Mouse (Mus musculus) stomach, embryonic 16.5 days (tissue): Measurements from ENCODE around the gene Zfp260. TPM values are rescaled to one million over a fixed set of nuclear protein-coding genes. Genes with fewer than 3 reads are reported as not detected.

Experiments used
- ATAC-seq: fragments of 200-750 bp; cut with Nextera tagmentation; 2 replicates; pipeline ENCODE4 v1.8.0; 2017; ENCODE audit warnings: moderate number of reproducible peaks, moderate TSS enrichment; ENCODE audit not compliant: insufficient read depth, low FRiP score
- H3K27ac ChIP-seq: fragments of 300-500 bp; sonication (generic); 2 replicates; pipeline ENCODE4 v1.5.1; 2014; ENCODE audit warnings: low read length
- H3K27me3 ChIP-seq: fragments of 300-500 bp; sonication (generic); 2 replicates; pipeline ENCODE4 v1.6.1; 2014; ENCODE audit warnings: low read length, control low read depth, mixed read lengths; ENCODE audit not compliant: control insufficient read depth, insufficient read depth
- H3K36me3 ChIP-seq: fragments of 300-500 bp; sonication (generic); 2 replicates; pipeline ENCODE4 v1.6.1; 2014; ENCODE audit warnings: low read length; ENCODE audit not compliant: control insufficient read depth, insufficient read depth
- H3K4me1 ChIP-seq: fragments of 300-500 bp; sonication (generic); 2 replicates; pipeline ENCODE4 v1.6.1; 2014; ENCODE audit warnings: low read length, control low read depth, mixed read lengths; ENCODE audit not compliant: control insufficient read depth, insufficient read depth
- H3K4me2 ChIP-seq: fragments of 300-500 bp; sonication (generic); 2 replicates; pipeline ENCODE4 v1.6.1; 2014; ENCODE audit warnings: low read depth, low read length, mixed read lengths
- H3K4me3 ChIP-seq: fragments of 300-500 bp; sonication (generic); replicated peaks from 2 replicates; pipeline ENCODE4 v1.5.1; 2014; ENCODE audit warnings: mild to moderate bottlenecking, low read length
- H3K9ac ChIP-seq: fragments of 300-500 bp; sonication (generic); 2 replicates; pipeline ENCODE4 v1.6.1; 2014; ENCODE audit warnings: low read length
- H3K9me3 ChIP-seq: fragments of 300-500 bp; sonication (generic); replicated peaks from 2 replicates; pipeline ENCODE4 v1.6.1; 2016; ENCODE audit warnings: low read length, control low read depth; ENCODE audit not compliant: control insufficient read depth
- WGBS: fragments of 180-500 bp; shearing (Covaris S2); extraction: QIAGEN DNeasy Blood & Tissue Kit; methylation state at CpG from one replicate; pipeline ENCODE4 v1.1.7; 2014; 5-methylcytosine and 5-hydroxymethylcytosine counted together
- polyA plus RNA-seq: library from polyadenylated mRNA; unstranded; fragments of >200 nt; fragmentation: Nextera tagmentation; extraction: Ambion mirVana; gene quantifications from 2 replicates; pipeline ENCODE4 v1.2.1, GENCODE M21; 2015

Zfp260 gene
- polyA plus RNA-seq: 96.5 and 108 TPM in 2 replicates

GRCm38 (mm10) chr7:30094646-30095429 lies at the start of gene Zfp260:
TSS of gene Zfp260 (plus strand) at chr7:30094777.
- Histone ChIP-seq H3K9ac (peak within 1 kb of the TSS; percentile 92), H3K4me3 (peak within 1 kb of the TSS; percentile 80), H3K27ac (peak within 1 kb of the TSS; percentile 99), H3K4me1 (peaks cover 11% of the 10 kb centered on the region; the same call in 1 of the 2 replicates), H3K27me3 (no peaks in the 10 kb centered on the region), H3K9me3 (no peaks in the 10 kb centered on the region), H3K4me2 (peak within 1 kb of the TSS; percentile 85), H3K36me3 (peaks cover 6% of the 10 kb centered on the region; the same call in 1 of the 2 replicates)
- WGBS: under 1% methylated on average over 26 of the region's 26 CpGs
- ATAC-seq: peak; percentile 82

- no peak overlapping the region for H3K27ac ChIP-seq
- ATAC-seq: no peak
- no peak overlapping the region for H3K4me3 ChIP-seq
- no peaks in the 10 kb centered on the region for H3K9me3 ChIP-seq
- H3K9ac ChIP-seq: no peak overlapping the region
- H3K27me3 ChIP-seq: no peaks in the 10 kb centered on the region
- H3K4me2 ChIP-seq: no peak overlapping the region
- H3K36me3 ChIP-seq: no peaks in the 10 kb centered on the region
- H3K4me1 ChIP-seq: 0 out of 2 replicates have a peak, but pooled peaks cover 6% of the 10 kb centered on the region
- 86% methylated on average over 4 of the region's 4 CpGs for WGBS
These were observed 46.5 kb upstream of the Zfp260 start for GRCm38 (mm10) chr7:30048126-30048525.

GRCm38 (mm10) chr7:30050882-30051548 lies 43.6 kb upstream of the Zfp260 start, which contains the start of gene Zfp14:
TSS of gene Zfp14 (minus strand) at chr7:30051380.
- Histone ChIP-seq H3K27ac (peak within 1 kb of the TSS; percentile 28), H3K4me2 (peak within 1 kb of the TSS; percentile 75), H3K9me3 (no peaks in the 10 kb centered on the region), H3K4me1 (0 out of 2 replicates have a peak, but pooled peaks cover 9% of the 10 kb centered on the region), H3K36me3 (no peaks in the 10 kb centered on the region), H3K27me3 (no peaks in the 10 kb centered on the region), H3K9ac (peak within 1 kb of the TSS; percentile 78), H3K4me3 (peak within 1 kb of the TSS; percentile 72)
- peak; percentile 98 for ATAC-seq
- under 1% methylated on average over 40 of the region's 40 CpGs for WGBS

- Histone ChIP-seq H3K4me1 (0 out of 2 replicates have a peak, but pooled peaks cover 9% of the 10 kb centered on the region), H3K4me3 (no peak overlapping the region), H3K27ac (no peak overlapping the region), H3K36me3 (0 out of 2 replicates have a peak, but pooled peaks cover 6% of the 10 kb centered on the region), H3K9me3 (no peaks in the 10 kb centered on the region), H3K4me2 (no peak overlapping the region), H3K9ac (no peak overlapping the region), H3K27me3 (no peaks in the 10 kb centered on the region)
- no peak for ATAC-seq
- WGBS: 3% methylated on average over 3 of the region's 3 CpGs
These were observed 41.0 kb upstream of the Zfp260 start for GRCm38 (mm10) chr7:30053591-30053990.

GRCm38 (mm10) chr7:30060341-30060740 lies 34.2 kb upstream of the Zfp260 start:
- 77% methylated on average over 6 of the region's 6 CpGs for WGBS
- H3K4me2 ChIP-seq: no peak overlapping the region
- no peak overlapping the region for H3K9ac ChIP-seq
- H3K4me3 ChIP-seq: no peak overlapping the region
- no peak for ATAC-seq
- H3K27ac ChIP-seq: no peak overlapping the region
- peaks cover 6% of the 10 kb centered on the region; the same call in 1 of the 2 replicates for H3K36me3 ChIP-seq
- H3K9me3 ChIP-seq: no peaks in the 10 kb centered on the region
- H3K4me1 ChIP-seq: no peaks in the 10 kb centered on the region
- no peaks in the 10 kb centered on the region for H3K27me3 ChIP-seq

- WGBS: 85% methylated on average over 5 of the region's 5 CpGs
These were observed 32.1 kb upstream of the Zfp260 start for GRCm38 (mm10) chr7:30062478-30062877.

GRCm38 (mm10) chr7:30064622-30065021 lies 30.0 kb upstream of the Zfp260 start:
- WGBS: 82% methylated on average over 5 of the region's 5 CpGs
- no peaks in the 10 kb centered on the region for H3K27me3 ChIP-seq
- H3K27ac ChIP-seq: no peak overlapping the region
- no peaks in the 10 kb centered on the region for H3K4me1 ChIP-seq
- H3K36me3 ChIP-seq: no peaks in the 10 kb centered on the region; the same call in 1 of the 2 replicates
- H3K9me3 ChIP-seq: no peaks in the 10 kb centered on the region
- no peak for ATAC-seq
- no peak overlapping the region for H3K9ac ChIP-seq
- no peak overlapping the region for H3K4me3 ChIP-seq
- H3K4me2 ChIP-seq: no peak overlapping the region

More at GRCm38 (mm10) chr7:30062478-30062877, 32.1 kb upstream of the Zfp260 start:
- no peaks in the 10 kb centered on the region for H3K27me3 ChIP-seq
- H3K9ac ChIP-seq: no peak overlapping the region
- H3K36me3 ChIP-seq: no peaks in the 10 kb centered on the region; the same call in 1 of the 2 replicates
- no peak for ATAC-seq
- H3K4me3 ChIP-seq: no peak overlapping the region
- no peak overlapping the region for H3K27ac ChIP-seq
- H3K4me2 ChIP-seq: no peak overlapping the region
- H3K9me3 ChIP-seq: no peaks in the 10 kb centered on the region
- no peaks in the 10 kb centered on the region for H3K4me1 ChIP-seq

- Histone ChIP-seq H3K9me3 (no peaks in the 10 kb centered on the region), H3K27me3 (no peaks in the 10 kb centered on the region), H3K36me3 (no peaks in the 10 kb centered on the region), H3K4me3 (peak within 1 kb of the TSS; percentile 88), H3K27ac (peak within 1 kb of the TSS; percentile 62), H3K4me2 (peak within 1 kb of the TSS; percentile 96), H3K9ac (peak within 1 kb of the TSS; percentile 91), H3K4me1 (no peaks in the 10 kb centered on the region)
- WGBS: under 1% methylated on average over 50 of the region's 50 CpGs
- ATAC-seq: peak; percentile 90
These were observed 22.2 kb upstream of the Zfp260 start, which contains the start of gene Zfp82 for GRCm38 (mm10) chr7:30072146-30073028. TSS of gene Zfp82 (minus strand) at chr7:30072900.
